In the genomic region with DNA sequence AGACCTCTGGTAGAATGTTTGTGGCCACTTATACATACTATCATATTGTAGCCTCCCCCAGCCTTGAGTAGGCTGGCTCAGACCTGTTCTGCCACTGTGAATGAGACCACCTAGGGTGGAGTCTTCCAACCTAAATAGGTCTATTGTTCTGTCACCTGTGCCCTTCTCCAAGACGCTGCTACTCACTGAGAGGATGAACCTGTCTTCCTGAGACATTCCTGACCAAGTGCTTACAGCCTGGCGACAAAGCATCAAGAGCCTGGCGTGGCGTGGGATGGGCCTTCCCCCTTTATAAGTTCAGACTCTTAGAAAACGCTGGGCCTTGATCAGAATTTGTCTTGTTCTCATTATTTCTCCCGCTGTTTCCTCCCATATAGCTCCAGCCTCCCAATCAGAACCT, we compare ENCODE assay signal across 43 mouse cellular contexts. TPM values are rescaled to one million over a fixed set of nuclear protein-coding genes. Genes with fewer than 3 reads are reported as not detected.
"Had no signal": no experiment of that assay in that cellular context is flagged by ENCODE, and none has a peak within 500 bp of the region (broad histone marks: within the 10 kb centered on the region; RNA-seq: fewer than 3 reads in every experiment).

No protein-coding gene starts in this region.

- H3K4me3 ChIP-seq: gastrocnemius, adult 2 months; heart, embryonic 10.5 days; heart, embryonic 12.5 days; hindbrain, embryonic 10.5 days; hindbrain, embryonic 12.5 days; intestine, embryonic 15.5 days; layer of hippocampus, adult 2 months; limb, embryonic 10.5 days; limb, embryonic 12.5 days; liver, embryonic 13.5 days; liver, embryonic 15.5 days had no signal

- H3K27me3 ChIP-seq: heart, embryonic 12.5 days; hindbrain, embryonic 12.5 days; intestine, embryonic 15.5 days; limb, embryonic 12.5 days; liver, embryonic 13.5 days; liver, embryonic 15.5 days had no signal

- H3K4me1 ChIP-seq: heart, embryonic 10.5 days; heart, embryonic 12.5 days; hindbrain, embryonic 10.5 days; hindbrain, embryonic 12.5 days; intestine, embryonic 15.5 days; limb, embryonic 10.5 days; limb, embryonic 12.5 days; liver, embryonic 13.5 days; liver, embryonic 15.5 days had no signal

- H3K9me3 ChIP-seq: heart, embryonic 10.5 days; hindbrain, embryonic 10.5 days; hindbrain, embryonic 12.5 days; intestine, embryonic 15.5 days; limb, embryonic 10.5 days; limb, embryonic 12.5 days; liver, embryonic 13.5 days; liver, embryonic 15.5 days had no signal

- DNase-seq: gastrocnemius, adult 2 months; gastrocnemius, postnatal 10 days; gastrocnemius, postnatal 25 days; heart, adult 18-20 months; heart, postnatal 10 days; heart, postnatal 4 days; kidney, adult 18-20 months; kidney, adult 8-10 months; kidney, postnatal 10 days; kidney, postnatal 25 days; kidney, postnatal 4 days; layer of hippocampus, adult 9-11 months; layer of hippocampus, postnatal 36 days; liver; liver, embryonic 13.5 days had no signal

- H3K9ac ChIP-seq: heart, embryonic 12.5 days; hindbrain, embryonic 12.5 days; hindbrain, embryonic 14.5 days; intestine, embryonic 15.5 days; limb, embryonic 12.5 days; liver, embryonic 13.5 days; liver, embryonic 15.5 days had no signal

- H3K36me3 ChIP-seq: heart, embryonic 10.5 days; heart, embryonic 12.5 days; hindbrain, embryonic 10.5 days; hindbrain, embryonic 12.5 days; intestine, embryonic 15.5 days; limb, embryonic 10.5 days; limb, embryonic 12.5 days; liver, embryonic 13.5 days; liver, embryonic 15.5 days had no signal

- H3K27ac ChIP-seq: gastrocnemius, adult 2 months; heart, embryonic 10.5 days; hindbrain, embryonic 10.5 days; hindbrain, embryonic 12.5 days; hindbrain, embryonic 14.5 days; intestine, embryonic 15.5 days; layer of hippocampus, adult 2 months; limb, embryonic 10.5 days; limb, embryonic 12.5 days; liver, embryonic 13.5 days; liver, embryonic 15.5 days had no signal

RNA-seq across cellular contexts. Expression of gene Olfr821, which starts 6.9 kb away (rescaled TPM):
- total RNA-seq: gastrocnemius, adult 2 months; gastrocnemius, postnatal 10 days; gastrocnemius, postnatal 25 days; gastrocnemius, postnatal 4 days; granulocyte monocyte progenitor cell, adult 5-6 weeks; heart, adult 18-20 months; heart, adult 8-10 months; heart, postnatal 10 days; heart, postnatal 25 days; heart, postnatal 4 days; layer of hippocampus, adult 2 months; layer of hippocampus, postnatal 14 days; layer of hippocampus, postnatal 36 days; left cerebral cortex, adult 18-20 months; left cerebral cortex, adult 8-10 months; left cerebral cortex, postnatal 10 days; left cerebral cortex, postnatal 25 days had no signal
- polyA plus RNA-seq: heart, embryonic 10.5 days; heart, embryonic 12.5 days; heart, embryonic 14.5 days; heart, embryonic 16.5 days; hindbrain, embryonic 10.5 days; hindbrain, embryonic 12.5 days; hindbrain, embryonic 14.5 days; hindbrain, embryonic 16.5 days; inflammation-experienced regulatory T-cells, adult 6 months; intestine, embryonic 15.5 days; intestine, postnatal 0 days; kidney, embryonic 14.5 days; kidney, embryonic 16.5 days; limb, embryonic 10.5 days; limb, embryonic 12.5 days; limb, embryonic 14.5 days; liver, embryonic 11.5 days; liver, embryonic 13.5 days; liver, embryonic 15.5 days had no signal

RNA-seq across cellular contexts. Expression of gene Olfr820, which starts 24.7 kb away (rescaled TPM):
- total RNA-seq: gastrocnemius, adult 2 months; gastrocnemius, postnatal 10 days; gastrocnemius, postnatal 25 days; gastrocnemius, postnatal 4 days; granulocyte monocyte progenitor cell, adult 5-6 weeks; heart, adult 18-20 months; heart, adult 8-10 months; heart, postnatal 10 days; heart, postnatal 25 days; heart, postnatal 4 days; layer of hippocampus, adult 2 months; layer of hippocampus, postnatal 14 days; layer of hippocampus, postnatal 36 days; left cerebral cortex, adult 18-20 months; left cerebral cortex, adult 8-10 months; left cerebral cortex, postnatal 10 days; left cerebral cortex, postnatal 25 days had no signal
- polyA plus RNA-seq: heart, embryonic 10.5 days; heart, embryonic 12.5 days; heart, embryonic 14.5 days; heart, embryonic 16.5 days; hindbrain, embryonic 10.5 days; hindbrain, embryonic 12.5 days; hindbrain, embryonic 14.5 days; hindbrain, embryonic 16.5 days; inflammation-experienced regulatory T-cells, adult 6 months; intestine, embryonic 15.5 days; intestine, postnatal 0 days; kidney, embryonic 14.5 days; kidney, embryonic 16.5 days; limb, embryonic 10.5 days; limb, embryonic 12.5 days; limb, embryonic 14.5 days; liver, embryonic 11.5 days; liver, embryonic 13.5 days; liver, embryonic 15.5 days had no signal

RNA-seq across cellular contexts. Expression of gene Olfr822, which starts 33.9 kb away (rescaled TPM):
- total RNA-seq: gastrocnemius, adult 2 months; gastrocnemius, postnatal 10 days; gastrocnemius, postnatal 25 days; gastrocnemius, postnatal 4 days; granulocyte monocyte progenitor cell, adult 5-6 weeks; heart, adult 18-20 months; heart, adult 8-10 months; heart, postnatal 10 days; heart, postnatal 25 days; heart, postnatal 4 days; layer of hippocampus, adult 2 months; layer of hippocampus, postnatal 14 days; layer of hippocampus, postnatal 36 days; left cerebral cortex, adult 18-20 months; left cerebral cortex, adult 8-10 months; left cerebral cortex, postnatal 10 days; left cerebral cortex, postnatal 25 days had no signal
- polyA plus RNA-seq: heart, embryonic 10.5 days; heart, embryonic 12.5 days; heart, embryonic 14.5 days; heart, embryonic 16.5 days; hindbrain, embryonic 10.5 days; hindbrain, embryonic 12.5 days; hindbrain, embryonic 14.5 days; hindbrain, embryonic 16.5 days; intestine, embryonic 15.5 days; intestine, postnatal 0 days; kidney, embryonic 14.5 days; kidney, embryonic 16.5 days; limb, embryonic 10.5 days; limb, embryonic 12.5 days; limb, embryonic 14.5 days; liver, embryonic 11.5 days; liver, embryonic 13.5 days; liver, embryonic 15.5 days had no signal

RNA-seq across cellular contexts. Expression of gene Gm10310, which starts 52.2 kb away (rescaled TPM):
- total RNA-seq: gastrocnemius, adult 2 months; gastrocnemius, postnatal 10 days; gastrocnemius, postnatal 25 days; gastrocnemius, postnatal 4 days; granulocyte monocyte progenitor cell, adult 5-6 weeks; heart, adult 18-20 months; heart, adult 8-10 months; heart, postnatal 10 days; heart, postnatal 25 days; heart, postnatal 4 days; layer of hippocampus, adult 2 months; layer of hippocampus, postnatal 14 days; layer of hippocampus, postnatal 36 days; left cerebral cortex, adult 18-20 months; left cerebral cortex, adult 8-10 months; left cerebral cortex, postnatal 10 days; left cerebral cortex, postnatal 25 days had no signal
- polyA plus RNA-seq: heart, embryonic 10.5 days; heart, embryonic 12.5 days; heart, embryonic 14.5 days; heart, embryonic 16.5 days; hindbrain, embryonic 10.5 days; hindbrain, embryonic 12.5 days; hindbrain, embryonic 14.5 days; hindbrain, embryonic 16.5 days; intestine, embryonic 15.5 days; intestine, postnatal 0 days; kidney, embryonic 14.5 days; kidney, embryonic 16.5 days; limb, embryonic 10.5 days; limb, embryonic 12.5 days; limb, embryonic 14.5 days; liver, embryonic 11.5 days; liver, embryonic 13.5 days; liver, embryonic 15.5 days had no signal
